Mouse (Mus musculus): ENCODE data around the gene Foxn3. TPM values are rescaled to one million over a fixed set of nuclear protein-coding genes. Genes with fewer than 3 reads are reported as not detected.

The Foxn3 gene
- polyA plus RNA-seq, 1 experiment, result 5.8 TPM

DNA sequence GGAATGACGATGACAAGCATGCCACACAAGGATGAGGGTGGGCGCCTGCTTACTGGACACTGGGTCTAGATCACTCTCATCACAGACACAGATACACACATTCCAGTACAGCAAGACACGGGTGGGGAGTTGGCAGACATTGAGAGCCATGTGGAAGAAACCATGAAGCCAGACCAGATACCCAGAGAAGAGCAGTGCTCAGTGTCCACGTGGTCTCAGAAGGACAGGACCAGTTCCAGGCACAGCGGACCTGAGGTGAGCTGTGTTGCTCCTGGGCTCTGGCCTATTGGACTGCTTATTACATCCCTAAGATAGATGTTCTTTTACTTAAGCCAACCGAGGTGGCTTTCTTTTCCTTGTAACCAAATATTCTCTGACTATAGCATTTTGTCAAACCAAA lies 188.0 kb downstream of the Foxn3 start:
- Histone ChIP-seq H3K4me3 (no peak overlapping the region), H3K4me2 (ENCODE audit: low read depth) (no peak overlapping the region), H3ac (ENCODE audit: control insufficient read depth, insufficient read length) (no peak overlapping the region), H3K79me2 (ENCODE audit: control insufficient read depth, insufficient read depth) (peaks cover 5% of the 10 kb centered on the region), H3K27me3 (ENCODE audit: control insufficient read depth, insufficient read depth, insufficient read length) (no peaks in the 10 kb centered on the region), H3K36me3 (ENCODE audit: control insufficient read depth, insufficient read depth) (no peaks in the 10 kb centered on the region)
- TF ChIP-seq POLR2AphosphoS2 (IDR thresholded peaks at IDR 0.05; ENCODE audit: insufficient read length, low read depth) (no peak), POLR2A (IDR thresholded peaks at IDR 0.05; ENCODE audit: insufficient read length, low read depth) (no peak), MYOG (IDR thresholded peaks at IDR 0.05; ENCODE audit: control insufficient read depth in 1 of 3, insufficient read depth in 1 of 3, insufficient read length in 2 of 3, low read depth in 2 of 3) (no peak), USF1 (IDR thresholded peaks at IDR 0.05; ENCODE audit: low read depth) (no peak), MYOD1 (IDR thresholded peaks at IDR 0.05; ENCODE audit: control insufficient read depth in 1 of 3, insufficient read length in 2 of 3, low read depth in 2 of 3) (no peak), CEBPB (IDR thresholded peaks at IDR 0.05; ENCODE audit: insufficient read depth, poor library complexity, severe bottlenecking) (no peak), TCF3 (IDR thresholded peaks at IDR 0.05; ENCODE audit: insufficient read length, low read depth) (no peak), REST (IDR thresholded peaks at IDR 0.05; ENCODE audit: insufficient read depth, insufficient read length) (no peak), TCF12 (IDR thresholded peaks at IDR 0.05; ENCODE audit: insufficient read depth, poor library complexity, severe bottlenecking) (no peak)

DNA sequence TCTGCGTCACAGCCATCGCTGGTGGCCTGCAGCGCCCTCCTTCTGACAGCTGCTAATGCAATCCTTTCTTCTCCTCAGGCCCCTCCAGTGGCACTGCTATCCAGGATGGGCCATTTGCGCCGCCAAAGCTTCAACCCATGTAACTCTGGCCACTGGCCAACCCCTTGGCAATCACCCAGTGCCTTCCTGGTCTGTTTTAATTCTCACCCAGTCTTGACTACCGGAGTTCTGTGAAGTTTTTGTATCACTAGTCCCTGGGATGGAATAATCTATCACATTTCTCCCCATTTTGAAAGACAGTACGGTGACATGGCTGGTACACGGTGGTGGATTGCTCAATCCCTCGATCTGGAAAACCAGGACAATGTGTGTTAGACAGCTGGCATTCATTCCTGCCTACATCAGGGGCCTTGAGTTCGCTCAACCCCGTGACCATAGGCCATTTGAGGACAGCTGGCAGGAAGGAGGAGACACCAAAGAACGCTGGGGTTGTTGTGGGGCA lies 189.2 kb downstream of the Foxn3 start:
- Histone ChIP-seq H3ac (ENCODE audit: control insufficient read depth, insufficient read length) (no peak overlapping the region), H3K4me2 (ENCODE audit: low read depth) (no peak overlapping the region), H3K27me3 (ENCODE audit: control insufficient read depth, insufficient read depth, insufficient read length) (no peaks in the 10 kb centered on the region), H3K79me2 (ENCODE audit: control insufficient read depth, insufficient read depth) (peaks cover 5% of the 10 kb centered on the region), H3K36me3 (ENCODE audit: control insufficient read depth, insufficient read depth) (no peaks in the 10 kb centered on the region), H3K4me3 (no peak overlapping the region)
- no peak for TF ChIP-seq POLR2AphosphoS2 (IDR thresholded peaks at IDR 0.05; ENCODE audit: insufficient read length, low read depth)
- TF ChIP-seq REST (IDR thresholded peaks at IDR 0.05; ENCODE audit: insufficient read depth, insufficient read length), result no peak
- 0 out of 2 replicates have a peak, but pooled peaks have one; percentile 38 for TF ChIP-seq CEBPB (IDR thresholded peaks at IDR 0.05; ENCODE audit: insufficient read depth, poor library complexity, severe bottlenecking)
- TF ChIP-seq MYOG (IDR thresholded peaks at IDR 0.05; ENCODE audit: control insufficient read depth in 1 of 3, insufficient read depth in 1 of 3, insufficient read length in 2 of 3, low read depth in 2 of 3), result peak in 1 of 3 experiments; percentile 68
- no peak for TF ChIP-seq POLR2A (IDR thresholded peaks at IDR 0.05; ENCODE audit: insufficient read length, low read depth)
- no peak for TF ChIP-seq TCF12 (IDR thresholded peaks at IDR 0.05; ENCODE audit: insufficient read depth, poor library complexity, severe bottlenecking)
- peak in 1 of 3 experiments; percentile 14 for TF ChIP-seq MYOD1 (IDR thresholded peaks at IDR 0.05; ENCODE audit: control insufficient read depth in 1 of 3, insufficient read length in 2 of 3, low read depth in 2 of 3)
- no peak for TF ChIP-seq TCF3 (IDR thresholded peaks at IDR 0.05; ENCODE audit: insufficient read length, low read depth)
- no peak for TF ChIP-seq SRF (IDR thresholded peaks at IDR 0.05; ENCODE audit: control insufficient read depth, insufficient read length, low read depth)
- TF ChIP-seq USF1 (IDR thresholded peaks at IDR 0.05; ENCODE audit: low read depth), result no peak
- TF ChIP-seq E2F4 (IDR thresholded peaks at IDR 0.05; ENCODE audit: insufficient read depth), result no peak
- no peak for TF ChIP-seq MAX (IDR thresholded peaks at IDR 0.05; ENCODE audit: low read depth)

- Histone ChIP-seq H3K4me3 (no peak overlapping the region), H3K27me3 (ENCODE audit: control insufficient read depth, insufficient read depth, insufficient read length) (no peaks in the 10 kb centered on the region), H3K36me3 (ENCODE audit: control insufficient read depth, insufficient read depth) (no peaks in the 10 kb centered on the region), H3K4me2 (ENCODE audit: low read depth) (no peak overlapping the region), H3ac (ENCODE audit: control insufficient read depth, insufficient read length) (no peak overlapping the region), H3K79me2 (ENCODE audit: control insufficient read depth, insufficient read depth) (peaks cover 5% of the 10 kb centered on the region)
- no peak for TF ChIP-seq MYOD1 (IDR thresholded peaks at IDR 0.05; ENCODE audit: control insufficient read depth in 1 of 3, insufficient read length in 2 of 3, low read depth in 2 of 3)
Observed at GRCm38 (mm10) chr12:99373584-99373983, 189.8 kb downstream of the Foxn3 start.

DNA sequence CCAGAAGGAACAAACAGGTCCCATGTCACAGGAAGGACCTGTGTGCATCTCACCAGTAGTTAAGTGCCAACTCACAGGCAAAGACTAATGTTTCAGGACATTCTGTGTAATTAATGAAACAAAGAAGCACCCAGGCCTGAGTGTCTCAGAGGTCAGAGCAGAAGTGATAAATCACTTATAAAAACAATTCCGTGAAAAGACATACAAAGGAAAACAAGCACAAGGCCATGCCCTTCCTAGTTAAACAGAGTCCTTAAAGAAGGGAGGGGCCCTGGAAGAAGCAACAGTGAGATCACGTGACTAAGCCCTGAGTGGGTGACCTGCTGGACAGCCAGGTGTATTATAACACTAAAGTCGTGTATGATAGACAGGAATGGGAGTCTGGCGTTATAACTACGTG lies 191.9 kb downstream of the Foxn3 start:
- no peak for TF ChIP-seq POLR2AphosphoS2 (IDR thresholded peaks at IDR 0.05; ENCODE audit: insufficient read length, low read depth)
- no peak for TF ChIP-seq MYOG (IDR thresholded peaks at IDR 0.05; ENCODE audit: control insufficient read depth in 1 of 3, insufficient read depth in 1 of 3, insufficient read length in 2 of 3, low read depth in 2 of 3)
- TF ChIP-seq SRF (IDR thresholded peaks at IDR 0.05; ENCODE audit: control insufficient read depth, insufficient read length, low read depth), result no peak
- no peak for TF ChIP-seq REST (IDR thresholded peaks at IDR 0.05; ENCODE audit: insufficient read depth, insufficient read length)
- TF ChIP-seq TCF12 (IDR thresholded peaks at IDR 0.05; ENCODE audit: insufficient read depth, poor library complexity, severe bottlenecking), result no peak
- no peak for TF ChIP-seq E2F4 (IDR thresholded peaks at IDR 0.05; ENCODE audit: insufficient read depth)
- TF ChIP-seq TCF3 (IDR thresholded peaks at IDR 0.05; ENCODE audit: insufficient read length, low read depth), result no peak
- no peak for TF ChIP-seq MYOD1 (IDR thresholded peaks at IDR 0.05; ENCODE audit: control insufficient read depth in 1 of 3, insufficient read length in 2 of 3, low read depth in 2 of 3)
- no peak for TF ChIP-seq CEBPB (IDR thresholded peaks at IDR 0.05; ENCODE audit: insufficient read depth, poor library complexity, severe bottlenecking)
- no peak for TF ChIP-seq MAX (IDR thresholded peaks at IDR 0.05; ENCODE audit: low read depth)
- TF ChIP-seq USF1 (IDR thresholded peaks at IDR 0.05; ENCODE audit: low read depth), result no peak
- no peak for TF ChIP-seq POLR2A (IDR thresholded peaks at IDR 0.05; ENCODE audit: insufficient read length, low read depth)
- Histone ChIP-seq H3K27me3 (ENCODE audit: control insufficient read depth, insufficient read depth, insufficient read length) (no peaks in the 10 kb centered on the region), H3ac (ENCODE audit: control insufficient read depth, insufficient read length) (no peak overlapping the region), H3K79me2 (ENCODE audit: control insufficient read depth, insufficient read depth) (no peaks in the 10 kb centered on the region), H3K4me2 (ENCODE audit: low read depth) (no peak overlapping the region), H3K4me3 (no peak overlapping the region), H3K36me3 (ENCODE audit: control insufficient read depth, insufficient read depth) (no peaks in the 10 kb centered on the region)

DNA sequence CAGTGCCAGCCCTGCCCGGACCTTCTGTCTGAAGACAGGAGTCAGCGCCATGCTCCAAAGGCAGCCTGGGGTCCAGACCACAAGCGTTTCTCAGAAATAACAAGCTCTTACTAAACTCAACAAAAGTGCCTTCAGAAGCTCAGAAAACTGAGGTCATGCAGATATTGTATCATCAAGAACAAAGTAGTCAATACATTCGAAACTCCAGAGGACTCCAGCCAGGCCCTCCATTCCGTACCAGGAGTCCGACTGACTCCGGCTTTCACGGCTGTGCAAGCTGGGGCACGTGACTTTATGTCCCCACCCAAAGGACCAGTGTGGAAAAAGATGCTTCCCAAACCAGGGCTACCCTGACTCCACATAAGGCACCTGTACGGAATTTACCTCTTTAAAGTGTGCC lies 195.1 kb downstream of the Foxn3 start:
- H3K27me3 ChIP-seq (ENCODE audit: control insufficient read depth, insufficient read depth, insufficient read length), result no peaks in the 10 kb centered on the region
- no peaks in the 10 kb centered on the region for H3K79me2 ChIP-seq (ENCODE audit: control insufficient read depth, insufficient read depth)
- no peaks in the 10 kb centered on the region for H3K36me3 ChIP-seq (ENCODE audit: control insufficient read depth, insufficient read depth)
- no peak overlapping the region for H3K4me2 ChIP-seq (ENCODE audit: low read depth)
- H3K4me3 ChIP-seq, result no peak overlapping the region
- no peak overlapping the region for H3ac ChIP-seq (ENCODE audit: control insufficient read depth, insufficient read length)
- TF ChIP-seq SRF (IDR thresholded peaks at IDR 0.05; ENCODE audit: control insufficient read depth, insufficient read length, low read depth) (no peak), MYOG (IDR thresholded peaks at IDR 0.05; ENCODE audit: control insufficient read depth in 1 of 3, insufficient read depth in 1 of 3, insufficient read length in 2 of 3, low read depth in 2 of 3) (no peak), MAX (IDR thresholded peaks at IDR 0.05; ENCODE audit: low read depth) (no peak)

Measured in myocyte (in vitro differentiated cells).